Mouse (Mus musculus): ENCODE data around the gene T. TPM values are rescaled to one million over a fixed set of nuclear protein-coding genes. Genes with fewer than 3 reads are reported as not detected.

Gene T
- not detected for total RNA-seq (2023)

DNA sequence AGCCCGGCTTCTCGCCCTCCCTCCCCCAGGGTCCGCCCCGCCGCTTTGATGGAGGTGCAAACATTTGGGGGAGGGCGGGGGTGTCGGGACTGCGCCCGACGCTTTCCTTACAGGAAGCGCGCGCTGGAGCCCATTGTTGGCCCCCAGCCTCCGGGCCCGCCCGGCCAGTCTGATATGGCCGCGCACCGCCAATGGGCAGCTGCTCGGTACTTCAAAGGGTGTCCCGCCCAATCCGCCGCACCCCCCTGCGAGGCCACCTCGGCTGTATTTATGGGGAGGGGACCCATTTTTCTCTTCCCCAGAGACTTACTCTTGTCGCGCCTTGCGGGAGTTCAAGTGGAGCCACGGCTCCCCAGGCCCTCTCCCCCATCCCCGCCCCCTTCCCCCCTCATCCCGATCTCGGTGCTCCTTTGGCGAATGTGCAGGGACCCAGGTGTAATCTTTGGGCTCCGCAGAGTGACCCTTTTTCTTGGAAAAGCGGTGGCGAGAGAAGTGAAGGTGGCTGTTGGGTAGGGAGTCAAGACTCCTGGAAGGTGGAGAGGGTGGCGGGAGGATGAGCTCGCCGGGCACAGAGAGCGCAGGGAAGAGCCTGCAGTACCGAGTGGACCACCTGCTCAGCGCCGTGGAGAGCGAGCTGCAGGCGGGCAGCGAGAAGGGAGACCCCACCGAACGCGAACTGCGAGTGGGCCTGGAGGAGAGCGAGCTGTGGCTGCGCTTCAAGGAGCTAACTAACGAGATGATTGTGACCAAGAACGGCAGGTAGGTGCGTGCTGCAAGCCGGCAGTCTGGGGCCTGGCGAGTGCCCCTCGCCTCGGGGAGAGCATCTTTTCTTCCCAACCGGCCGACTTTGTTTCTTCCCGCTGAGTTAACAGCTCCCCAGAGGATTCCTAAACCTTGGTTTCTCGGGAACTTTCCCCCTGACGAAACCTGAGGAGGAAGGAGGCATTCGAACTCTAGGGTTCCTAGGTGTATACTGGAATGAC lies at the start of gene T:
Gene T, plus strand, starts transcription at position 446 of the 983 bp plus-strand sequence.

Other genes starting within 250 kb of the T start
- not detected for gene Ccr6, start 198.4 kb upstream of the T start, total RNA-seq (2023)
- 10 to 100 TPM; 50.3 to 60.8 TPM for gene Mpc1, start 151.5 kb upstream of the T start, total RNA-seq (2023)
- gene Sft2d1, start 123.3 kb upstream of the T start, total RNA-seq (2023), result 10 to 100 TPM; 69.9 to 91.5 TPM
- under 1 TPM; 0.37 to 0.40 TPM for gene Prr18, start 97.0 kb upstream of the T start, total RNA-seq (2023)
- gene T2, start 78.4 kb upstream of the T start, total RNA-seq (2023), result not detected
- 1 to 10 TPM in 1 of 2 experiments, under 1 TPM in 1; 0.92 to 1.8 TPM for gene Pde10a, start 90.9 kb downstream of the T start, total RNA-seq (2023)
- gene Gm17087, start 132.5 kb downstream of the T start, total RNA-seq (2023), result not detected